Mouse (Mus musculus) CH12.LX (cell line): Measurements from ENCODE around the gene Clcnka. TPM values are rescaled to one million over a fixed set of nuclear protein-coding genes. Genes with fewer than 3 reads are reported as not detected.

Experiments used
- DNase-seq: peaks from one replicate; pipeline ENCODE4 v3.0.0-alpha.2; 2013; ENCODE audit errors: extremely low read depth
- H3K27ac ChIP-seq: 2 replicates; pipeline ENCODE4 v1.5.1; 2012; ENCODE audit warnings: low read depth, mild to moderate bottlenecking, control low read depth, moderate library complexity; ENCODE audit not compliant: insufficient read depth
- H3K27me3 ChIP-seq: replicated peaks from 2 replicates; pipeline ENCODE3; 2012; ENCODE audit warnings: inconsistent platforms
- H3K36me3 ChIP-seq, 2 experiments: replicated peaks in 1 of 2; 2 replicates each; pipeline versions ENCODE3 to v1.6.1; 2012; ENCODE audit warnings: inconsistent platforms in 1 of 2, low read length in 1 of 2, mild to moderate bottlenecking in 1 of 2, mixed read lengths in 1 of 2, moderate library complexity in 1 of 2; ENCODE audit not compliant: control insufficient read depth in 1 of 2, insufficient read depth in 1 of 2
- H3K4me1 ChIP-seq, 2 experiments: 2 replicates each; pipeline ENCODE4 v1.6.1; 2012; ENCODE audit warnings: inconsistent platforms in 1 of 2, moderate library complexity in 1 of 2; ENCODE audit not compliant: insufficient read depth in 2 of 2, control insufficient read depth in 1 of 2
- H3K4me2 ChIP-seq: 2 replicates; pipeline ENCODE4 v1.6.1; 2012; ENCODE audit warnings: low read depth, mild to moderate bottlenecking, control low read depth; ENCODE audit not compliant: poor library complexity, insufficient read depth, severe bottlenecking
- H3K4me3 ChIP-seq, 3 experiments: fragments of 150-350 bp in 1 of 3; sonication (generic) in 1 of 3; replicated peaks in 1 of 3; 2 replicates each; pipeline versions ENCODE3 to v1.5.1; 2011 to 2012; ENCODE audit warnings: low read depth in 2 of 3, low read length in 2 of 3, mild to moderate bottlenecking in 2 of 3, moderate library complexity in 2 of 3, control low read depth in 1 of 3, improper control_type of control experiment in 1 of 3, inconsistent platforms in 1 of 3, mixed read lengths in 1 of 3; ENCODE audit not compliant: poor library complexity in 1 of 3
- H3K79me2 ChIP-seq: replicated peaks from 2 replicates; pipeline ENCODE4 v1.6.1; 2012; ENCODE audit warnings: mild to moderate bottlenecking, moderate library complexity; ENCODE audit not compliant: control insufficient read depth, poor library complexity, insufficient read depth, severe bottlenecking; ENCODE audit errors: extremely low read depth
- H3K9ac ChIP-seq: 2 replicates; pipeline ENCODE4 v1.6.1; 2012; ENCODE audit warnings: low read depth, mild to moderate bottlenecking, control low read depth, moderate library complexity; ENCODE audit not compliant: insufficient read depth
- H3K9me3 ChIP-seq: replicated peaks from 2 replicates; pipeline ENCODE3; 2012; ENCODE audit warnings: low read length, inconsistent platforms, mixed read lengths
- CHD2 ChIP-seq: IDR thresholded peaks from 2 replicates; pipeline ENCODE4 v1.6.1; 2011; ENCODE audit warnings: low read length, improper control_type of control experiment
- ELF1 ChIP-seq: IDR thresholded peaks from 2 replicates; pipeline ENCODE4 v1.6.1; 2014; ENCODE audit warnings: low read depth, mild to moderate bottlenecking, inconsistent platforms, low read length, improper control_type of control experiment
- EP300 ChIP-seq: IDR thresholded peaks from 2 replicates; pipeline ENCODE4 v1.6.1; 2011; ENCODE audit warnings: low read length, improper control_type of control experiment
- ETS1 ChIP-seq: conservative IDR thresholded peaks from 2 replicates; pipeline ENCODE4 v1.6.1; 2012; ENCODE audit warnings: low read depth, mild to moderate bottlenecking, inconsistent platforms, low read length, improper control_type of control experiment, moderate library complexity
- HCFC1 ChIP-seq: IDR thresholded peaks from 2 replicates; pipeline ENCODE4 v1.6.1; 2012; ENCODE audit warnings: low read depth, mild to moderate bottlenecking, inconsistent platforms, low read length, improper control_type of control experiment
- IRF4 ChIP-seq: IDR thresholded peaks from 2 replicates; pipeline ENCODE4 v1.6.1; 2014; ENCODE audit warnings: low read depth, mild to moderate bottlenecking, inconsistent platforms, low read length, improper control_type of control experiment
- JUN ChIP-seq: IDR thresholded peaks from 2 replicates; pipeline ENCODE4 v1.6.1; 2011; ENCODE audit warnings: low read depth, mild to moderate bottlenecking, low read length, improper control_type of control experiment, moderate library complexity; ENCODE audit not compliant: insufficient read depth
- JUND ChIP-seq: conservative IDR thresholded peaks from 2 replicates; pipeline ENCODE4 v1.6.1; 2011; ENCODE audit warnings: low read depth, low read length, improper control_type of control experiment
- MAFK ChIP-seq: IDR thresholded peaks from 2 replicates; pipeline ENCODE4 v1.6.1; 2011; ENCODE audit warnings: low read length, improper control_type of control experiment; ENCODE audit not compliant: insufficient replicate concordance
- MXI1 ChIP-seq: IDR thresholded peaks from 2 replicates; pipeline ENCODE4 v1.6.1; 2011; ENCODE audit warnings: mild to moderate bottlenecking, low read depth, low read length, improper control_type of control experiment
- MYC ChIP-seq: IDR thresholded peaks from 2 replicates; pipeline ENCODE4 v1.6.1; 2011; ENCODE audit warnings: low read depth, mild to moderate bottlenecking, improper control_type of control experiment, low read length
- PAX5 ChIP-seq: IDR thresholded peaks from 2 replicates; pipeline ENCODE4 v1.6.1; 2012; ENCODE audit warnings: low read length, inconsistent platforms, mixed read lengths
- RAD21 ChIP-seq: IDR thresholded peaks from 2 replicates; pipeline ENCODE4 v1.6.1; 2011; ENCODE audit warnings: low read depth, mild to moderate bottlenecking, low read length, improper control_type of control experiment, moderate library complexity
- SIN3A ChIP-seq: IDR thresholded peaks from 2 replicates; pipeline ENCODE4 v1.6.1; 2012; ENCODE audit warnings: low read length, improper control_type of control experiment, inconsistent platforms
- SMC3 ChIP-seq: IDR thresholded peaks from 2 replicates; pipeline ENCODE4 v1.6.1; 2011; ENCODE audit warnings: low read depth, low read length, improper control_type of control experiment
- TBP ChIP-seq: conservative IDR thresholded peaks from 2 replicates; pipeline ENCODE4 v1.6.1; 2011; ENCODE audit warnings: low read depth, low read length, improper control_type of control experiment
- TCF12 ChIP-seq: IDR thresholded peaks from 2 replicates; pipeline ENCODE4 v1.6.1; 2014; ENCODE audit warnings: low read depth, mild to moderate bottlenecking, inconsistent platforms, low read length, improper control_type of control experiment
- USF1 ChIP-seq: IDR thresholded peaks from 2 replicates; pipeline ENCODE4 v1.6.1; 2014; ENCODE audit warnings: low read depth, mild to moderate bottlenecking, inconsistent platforms, low read length, improper control_type of control experiment
- ZKSCAN1 ChIP-seq: IDR thresholded peaks from 2 replicates; pipeline ENCODE4 v1.6.1; 2012; ENCODE audit warnings: low read depth, inconsistent platforms, low read length, improper control_type of control experiment, borderline replicate concordance
- ZMIZ1 ChIP-seq: IDR thresholded peaks from 2 replicates; pipeline ENCODE4 v1.6.1; 2012; ENCODE audit warnings: low read depth, mild to moderate bottlenecking, inconsistent platforms, low read length, improper control_type of control experiment
- ZNF384 ChIP-seq: IDR thresholded peaks from 2 replicates; pipeline ENCODE4 v1.6.1; 2012; ENCODE audit warnings: low read depth, low read length, improper control_type of control experiment, inconsistent platforms
- dilution Hi-C: fragments of 300-500 bp; cut with MboI; formaldehyde crosslinking; loops from 2 replicates; pipeline ENCODE4 v1.14.3; 2020; ENCODE audit warnings: low sequenced_read_pairs; ENCODE audit not compliant: extremely low pct_unique_long_range_greater_than_20kb, extremely low pct_ligation_motif_present
- in situ Hi-C: fragments of 300-500 bp; cut with MboI; formaldehyde crosslinking; loops from 3 replicates; pipeline ENCODE4 v1.14.3; 2019; ENCODE audit warnings: low sequenced_read_pairs, low pct_ligation_motif_present, low pct_unique_long_range_greater_than_20kb, mixed read lengths
- polyA plus RNA-seq: library from polyadenylated mRNA; unstranded; fragments of >175 nt; gene quantifications from 2 replicates; pipeline ENCODE4 v1.2.1, GENCODE M21; 2012; ENCODE audit warnings: low read depth; ENCODE audit not compliant: insufficient read length
- total RNA-seq, 2 experiments: library from RNA; depleted of rRNA; stranded (reverse); fragments of 300-350 nt in 1 of 2; fragments of >200 nt in 1 of 2; gene quantifications; 2 replicates each; pipeline ENCODE4 v1.2.3; 2012 to 2014

Gene Clcnka
- total and polyA plus RNA-seq, 3 experiments: not detected

- no peak for TF ChIP-seq JUND
These were observed 30.3 kb downstream of the Clcnka start, which contains the start of gene Fam131c (continued) for GRCm38 (mm10) chr4:141367997-141368791.

GRCm38 (mm10) chr4:141365876-141366275 lies 32.6 kb downstream of the Clcnka start:
- H3K36me3 ChIP-seq: no peaks in the 10 kb centered on the region
- in situ Hi-C loops (loop anchor here (10.0 kb wide), 1 partner anchor 221 kb away; the partner anchor contains the start of gene Fbxo42), dilution Hi-C loops (no loop called here)
- no peak for TF ChIP-seq IRF4
- no peak for TF ChIP-seq TBP
- no peak for TF ChIP-seq ZMIZ1
- TF ChIP-seq CHD2: no peak
- TF ChIP-seq ZKSCAN1: no peak
- TF ChIP-seq ELF1: no peak
- no peak for TF ChIP-seq RAD21
- TF ChIP-seq USF1: no peak
- TF ChIP-seq ETS1: no peak
- no peak for TF ChIP-seq JUN
- no peak for TF ChIP-seq EP300
- TF ChIP-seq TCF12: no peak
- TF ChIP-seq MAFK: no peak
- H3K4me2 ChIP-seq: no peak overlapping the region
- peaks cover 6 to 7% of the 10 kb centered on the region in 2 experiments; a peak in 3 of 4 replicates for H3K4me1 ChIP-seq
- no peaks in the 10 kb centered on the region for H3K9me3 ChIP-seq
- H3K27me3 ChIP-seq: peaks cover 90% of the 10 kb centered on the region
- H3K4me3 ChIP-seq: no peak overlapping the region
- H3K79me2 ChIP-seq: no peaks in the 10 kb centered on the region
- H3K9ac ChIP-seq: no peak overlapping the region
- no peak for DNase-seq
- H3K27ac ChIP-seq: no peak overlapping the region

- dilution Hi-C loops: no loop called here
These were observed 33.4 kb downstream of the Clcnka start for GRCm38 (mm10) chr4:141365126-141365525.

More at GRCm38 (mm10) chr4:141365126-141365525, 33.4 kb downstream of the Clcnka start:
- no peaks in the 10 kb centered on the region for H3K9me3 ChIP-seq
- in situ Hi-C loops: loop anchor here (10.0 kb wide), 1 partner anchor 220 kb away; the partner anchor contains the start of gene Fbxo42
- H3K27me3 ChIP-seq: peaks cover 90% of the 10 kb centered on the region
- H3K4me1 ChIP-seq: peaks cover 6 to 7% of the 10 kb centered on the region in 2 experiments; a peak in 3 of 4 replicates
- H3K79me2 ChIP-seq: no peaks in the 10 kb centered on the region
- no peak overlapping the region for H3K27ac ChIP-seq
- no peak for DNase-seq
- H3K9ac ChIP-seq: no peak overlapping the region
- TF ChIP-seq ZKSCAN1 (no peak), SMC3 (no peak), MXI1 (no peak), PAX5 (no peak), HCFC1 (no peak), TCF12 (no peak), ZNF384 (no peak), MAFK (no peak), MYC (no peak), SIN3A (no peak), ZMIZ1 (no peak), JUND (no peak), TBP (no peak)
- TF ChIP-seq, all 38 proteins: peak for 0
- no peak overlapping the region for H3K4me2 ChIP-seq
- H3K4me3 ChIP-seq: no peak overlapping the region
- no peaks in the 10 kb centered on the region for H3K36me3 ChIP-seq
